Mouse (Mus musculus) liver, embryonic 13.5 days (tissue): ENCODE measurements around the gene Lars2. TPM values are rescaled to one million over a fixed set of nuclear protein-coding genes. Genes with fewer than 3 reads are reported as not detected.

ENCODE experiments used
- ATAC-seq: fragments of 200-750 bp; cut with Nextera tagmentation; 2 replicates; pipeline ENCODE4 v1.8.0; 2017; ENCODE audit warnings: low read depth, mild to moderate bottlenecking, moderate number of reproducible peaks, moderate library complexity
- DNase-seq: peaks from one replicate; pipeline ENCODE4 v3.0.0; 2022
- H3K27ac ChIP-seq: fragments of 300-500 bp; sonication (generic); 2 replicates; pipeline ENCODE4 v1.5.1; 2015; ENCODE audit warnings: moderate library complexity, mild to moderate bottlenecking, inconsistent platforms
- H3K27me3 ChIP-seq: fragments of 300-500 bp; sonication (generic); 2 replicates; pipeline ENCODE4 v1.6.1; 2015; ENCODE audit warnings: mild to moderate bottlenecking, inconsistent platforms
- H3K36me3 ChIP-seq: fragments of 300-500 bp; sonication (generic); 2 replicates; pipeline ENCODE4 v1.6.1; 2015; ENCODE audit warnings: mild to moderate bottlenecking, inconsistent platforms
- H3K4me1 ChIP-seq: fragments of 300-500 bp; sonication (generic); replicated peaks from 2 replicates; pipeline ENCODE4 v1.6.1; 2015; ENCODE audit warnings: inconsistent platforms
- H3K4me2 ChIP-seq: fragments of 300-500 bp; sonication (generic); 2 replicates; pipeline ENCODE4 v1.6.1; 2015; ENCODE audit warnings: inconsistent platforms, mild to moderate bottlenecking, moderate library complexity
- H3K4me3 ChIP-seq: fragments of 300-500 bp; sonication (generic); replicated peaks from 2 replicates; pipeline ENCODE4 v1.5.1; 2015; ENCODE audit warnings: mild to moderate bottlenecking, inconsistent platforms
- H3K9ac ChIP-seq: fragments of 300-500 bp; sonication (generic); 2 replicates; pipeline ENCODE4 v1.6.1; 2015; ENCODE audit warnings: mild to moderate bottlenecking, inconsistent platforms
- H3K9me3 ChIP-seq: fragments of 300-500 bp; sonication (generic); replicated peaks from 2 replicates; pipeline ENCODE4 v1.6.1; 2016; ENCODE audit warnings: inconsistent platforms
- whole genome bisulfite sequencing: fragments of 180-500 bp; shearing (Covaris S2); methylation state at CpG from one replicate; pipeline ENCODE4 v1.1.7; 2015; ENCODE audit not compliant: insufficient replicate concordance; 5-methylcytosine and 5-hydroxymethylcytosine counted together
- polyA plus RNA-seq: library from polyadenylated mRNA; unstranded; fragments of >200 nt; fragmentation: Nextera tagmentation; extraction: Ambion mirVana; gene quantifications from 2 replicates; pipeline ENCODE4 v1.2.1, GENCODE M21; 2015

Lars2 gene
- polyA plus RNA-seq, 1 experiment from 2014 or later: 768 TPM

GRCm38 (mm10) chr9:123509638-123510604, 143.2 kb downstream of the Lars2 start:
- Histone ChIP-seq H3K4me3 (no peak overlapping the region), H3K9me3 (no peaks in the 10 kb centered on the region), H3K9ac (no peak overlapping the region), H3K4me1 (peaks cover 16% of the 10 kb centered on the region; the same call in 1 of the 2 replicates), H3K36me3 (peaks cover 57% of the 10 kb centered on the region), H3K27ac (peak overlapping the region; percentile 14; the same call in 1 of the 2 replicates), H3K4me2 (0 out of 2 replicates have a peak overlapping the region, but pooled peaks have one; percentile 11), H3K27me3 (no peaks in the 10 kb centered on the region)
- WGBS: 61% methylated on average over 8 of the region's 8 CpGs
- peak; percentile 21; the same call in 1 of the 2 replicates for ATAC-seq
- no peak for DNase-seq

GRCm38 (mm10) chr9:123510926-123511325, 144.2 kb downstream of the Lars2 start:
- Histone ChIP-seq H3K4me1 (peaks cover 16% of the 10 kb centered on the region; the same call in 1 of the 2 replicates), H3K9me3 (no peaks in the 10 kb centered on the region), H3K9ac (no peak overlapping the region), H3K4me3 (no peak overlapping the region), H3K27me3 (no peaks in the 10 kb centered on the region), H3K4me2 (0 out of 2 replicates have a peak overlapping the region, but pooled peaks have one; percentile 11), H3K36me3 (peaks cover 51% of the 10 kb centered on the region), H3K27ac (no peak overlapping the region)
- DNase-seq (no peak), ATAC-seq (no peak)
- WGBS: 89% methylated on average over 5 of the region's 5 CpGs

Other genes with a start within 250 kb of the Lars2 start
- 0.10 TPM in 1 of 2 replicates, not detected in the other for gene Clec3b, start 216.0 kb upstream of the Lars2 start, polyA plus RNA-seq
- 0.13 and 0.21 TPM in 2 replicates for gene Cdcp1, start 150.9 kb upstream of the Lars2 start, polyA plus RNA-seq
- gene Tmem158, start 106.2 kb upstream of the Lars2 start, polyA plus RNA-seq: 3.4 and 4.1 TPM in 2 replicates
- gene Limd1, start 111.8 kb downstream of the Lars2 start, polyA plus RNA-seq: 21.5 and 25.8 TPM in 2 replicates
- 27.3 and 37.3 TPM in 2 replicates for gene Sacm1l, start 162.8 kb downstream of the Lars2 start, polyA plus RNA-seq